Mouse (Mus musculus) embryonic facial prominence, embryonic 12.5 days (tissue): ENCODE measurements at regions not wholly inside any gene's neighbourhood (a gene's known extent, or its start where the extent isn't known, plus 50 kb on each side); places are given as distances from the start of the nearest gene placed in this dataset.

Experiments used
- ATAC-seq: fragments of 200-750 bp; cut with Nextera tagmentation; 2 replicates; pipeline ENCODE4 v1.8.0; 2017; ENCODE audit not compliant: insufficient number of reproducible peaks, insufficient read depth, low FRiP score, low TSS enrichment
- H3K27ac ChIP-seq: fragments of 300-500 bp; sonication (generic); 2 replicates; pipeline ENCODE4 v1.5.1; 2016; ENCODE audit warnings: mild to moderate bottlenecking
- H3K27me3 ChIP-seq: fragments of 300-500 bp; sonication (generic); 2 replicates; pipeline ENCODE4 v1.6.1; 2016; ENCODE audit warnings: mild to moderate bottlenecking, moderate library complexity
- H3K36me3 ChIP-seq: fragments of 300-500 bp; sonication (generic); 2 replicates; pipeline ENCODE4 v1.6.1; 2016; ENCODE audit warnings: mild to moderate bottlenecking
- H3K4me1 ChIP-seq: fragments of 300-500 bp; sonication (generic); 2 replicates; pipeline ENCODE4 v1.6.1; 2016
- H3K4me2 ChIP-seq: fragments of 300-500 bp; sonication (generic); replicated peaks from 2 replicates; pipeline ENCODE4 v1.6.1; 2016; ENCODE audit warnings: mild to moderate bottlenecking, moderate library complexity
- H3K4me3 ChIP-seq: fragments of 300-500 bp; sonication (generic); 2 replicates; pipeline ENCODE4 v1.5.1; 2016; ENCODE audit warnings: mild to moderate bottlenecking
- H3K9ac ChIP-seq: fragments of 300-500 bp; sonication (generic); 2 replicates; pipeline ENCODE4 v1.6.1; 2016; ENCODE audit warnings: mild to moderate bottlenecking, moderate library complexity
- H3K9me3 ChIP-seq: fragments of 300-500 bp; sonication (generic); 2 replicates; pipeline ENCODE4 v1.6.1; 2016; ENCODE audit warnings: mild to moderate bottlenecking, moderate library complexity
- WGBS: fragments of 180-500 bp; shearing (Covaris S2); methylation state at CpG from one replicate; pipeline ENCODE4 v1.1.7; 2016; 5-methylcytosine and 5-hydroxymethylcytosine counted together

DNA sequence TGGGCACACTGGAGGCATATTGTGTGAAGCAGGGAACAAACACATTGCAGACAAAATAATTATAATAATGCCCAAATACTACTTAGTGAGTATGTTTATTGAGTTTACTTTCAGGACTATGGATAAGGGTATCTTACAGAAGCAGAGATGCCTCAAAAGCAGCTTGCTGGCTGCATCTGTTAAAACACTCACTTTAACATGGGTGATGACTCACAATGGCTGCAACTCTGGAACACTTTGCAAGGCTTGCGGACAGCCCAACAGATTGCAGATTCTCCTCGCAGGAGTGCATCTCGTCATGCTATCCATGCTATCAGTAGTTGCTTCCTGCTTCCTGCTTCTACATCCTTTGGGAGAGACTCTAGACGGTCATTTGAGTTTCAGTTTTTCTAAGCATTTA, 373.2 kb upstream of the Arpp21 start:
- Histone ChIP-seq H3K9ac (no peak overlapping the region), H3K4me2 (no peak overlapping the region), H3K4me1 (no peaks in the 10 kb centered on the region), H3K9me3 (no peaks in the 10 kb centered on the region), H3K27ac (no peak overlapping the region), H3K36me3 (no peaks in the 10 kb centered on the region), H3K4me3 (no peak overlapping the region), H3K27me3 (no peaks in the 10 kb centered on the region)
- no peak for ATAC-seq
- WGBS, result 78% methylated on average over 4 of the region's 4 CpGs

GRCm38 (mm10) chr9:112607221-112607620, 371.5 kb upstream of the Arpp21 start:
- Histone ChIP-seq H3K4me2 (no peak overlapping the region), H3K4me3 (no peak overlapping the region), H3K9ac (no peak overlapping the region), H3K4me1 (no peaks in the 10 kb centered on the region), H3K27ac (no peak overlapping the region), H3K9me3 (no peaks in the 10 kb centered on the region), H3K27me3 (no peaks in the 10 kb centered on the region), H3K36me3 (no peaks in the 10 kb centered on the region)
- no peak for ATAC-seq
- 63% methylated on average over 3 of the region's 3 CpGs for WGBS

- Histone ChIP-seq H3K27me3 (no peaks in the 10 kb centered on the region), H3K4me2 (no peak overlapping the region), H3K9me3 (no peaks in the 10 kb centered on the region), H3K9ac (no peak overlapping the region), H3K4me3 (no peak overlapping the region), H3K36me3 (no peaks in the 10 kb centered on the region), H3K4me1 (no peaks in the 10 kb centered on the region), H3K27ac (no peak overlapping the region)
- no peak for ATAC-seq
Measured at GRCm38 (mm10) chr9:112595731-112596130, 360.0 kb upstream of the Arpp21 start.

DNA sequence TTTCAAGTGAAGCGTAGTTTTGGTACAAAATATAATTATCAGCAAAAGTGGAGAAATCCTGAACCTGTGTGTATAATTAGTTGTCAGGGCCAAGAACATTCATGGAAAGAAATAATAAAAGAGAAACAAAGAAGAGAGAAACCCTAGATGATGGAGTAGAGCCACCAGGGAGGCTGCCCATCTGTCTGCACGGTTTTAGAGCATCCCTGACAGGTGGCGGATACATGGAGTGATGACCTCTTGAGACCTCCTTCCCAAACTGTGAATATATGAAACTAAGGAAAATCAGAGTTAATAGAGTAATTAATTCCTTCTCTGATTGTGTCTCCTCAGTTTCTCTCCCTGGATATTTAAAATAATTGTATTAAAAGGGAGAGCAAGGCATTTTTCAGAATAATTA, 354.5 kb upstream of the Arpp21 start:
- no peak overlapping the region for H3K9ac ChIP-seq
- no peak overlapping the region for H3K4me3 ChIP-seq
- no peaks in the 10 kb centered on the region for H3K9me3 ChIP-seq
- no peak overlapping the region for H3K4me2 ChIP-seq
- ATAC-seq, result no peak
- H3K36me3 ChIP-seq, result no peaks in the 10 kb centered on the region
- 73% methylated on average over 3 of the region's 3 CpGs for WGBS
- no peak overlapping the region for H3K27ac ChIP-seq
- no peaks in the 10 kb centered on the region for H3K27me3 ChIP-seq
- no peaks in the 10 kb centered on the region for H3K4me1 ChIP-seq

DNA sequence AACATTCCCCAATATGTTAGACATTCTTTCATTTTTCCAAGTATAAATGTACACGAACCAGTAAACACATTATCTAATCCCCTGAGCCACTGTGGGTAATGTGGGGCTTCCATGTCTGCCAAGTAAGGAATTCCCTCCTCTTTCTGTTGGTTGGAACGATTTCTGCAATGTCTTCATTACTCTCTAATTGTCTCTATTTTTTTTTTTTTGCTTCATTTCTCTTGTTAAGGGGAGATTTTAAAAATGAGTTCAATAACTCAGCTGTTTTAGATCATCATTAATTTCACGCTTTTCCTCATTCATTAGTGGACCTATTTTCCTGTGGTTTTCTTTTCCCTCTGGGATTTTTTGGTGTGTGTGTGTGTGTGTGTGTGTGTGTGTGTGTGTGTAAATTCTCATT, 337.6 kb upstream of the Arpp21 start:
- H3K4me1 ChIP-seq, result no peaks in the 10 kb centered on the region
- H3K4me3 ChIP-seq, result no peak overlapping the region
- no peak overlapping the region for H3K4me2 ChIP-seq
- no peak overlapping the region for H3K27ac ChIP-seq
- H3K36me3 ChIP-seq, result no peaks in the 10 kb centered on the region
- H3K27me3 ChIP-seq, result no peaks in the 10 kb centered on the region
- H3K9me3 ChIP-seq, result no peaks in the 10 kb centered on the region
- no peak for ATAC-seq
- H3K9ac ChIP-seq, result no peak overlapping the region
- WGBS, result 59% methylated on average over 3 of the region's 3 CpGs

DNA sequence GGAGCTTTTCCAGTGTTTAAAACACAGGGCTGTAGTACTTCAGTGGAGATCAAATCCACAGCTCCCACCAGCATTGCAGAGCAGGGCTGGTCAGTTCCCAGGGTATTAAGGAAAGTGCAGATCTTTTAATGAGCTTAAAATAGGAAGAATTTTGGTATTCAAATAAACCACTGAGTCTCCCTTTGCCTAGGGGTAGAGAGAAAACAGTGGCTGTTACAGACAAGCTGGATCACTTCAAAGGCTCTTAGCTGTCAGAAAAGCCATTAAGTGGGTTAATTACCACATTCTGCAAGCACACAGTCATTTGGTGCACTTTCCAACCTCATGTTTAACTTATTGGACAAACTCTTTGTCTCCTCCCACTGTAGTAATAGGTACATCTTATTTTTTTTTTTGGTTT, 325.6 kb upstream of the Arpp21 start:
- Histone ChIP-seq H3K4me1 (no peaks in the 10 kb centered on the region), H3K36me3 (no peaks in the 10 kb centered on the region), H3K4me3 (no peak overlapping the region), H3K27me3 (no peaks in the 10 kb centered on the region), H3K9me3 (no peaks in the 10 kb centered on the region), H3K4me2 (no peak overlapping the region), H3K27ac (no peak overlapping the region), H3K9ac (no peak overlapping the region)
- ATAC-seq, result no peak

- no peak overlapping the region for H3K9ac ChIP-seq
- H3K9me3 ChIP-seq, result no peaks in the 10 kb centered on the region
- ATAC-seq, result no peak
Measured at GRCm38 (mm10) chr9:112560226-112560625, 324.5 kb upstream of the Arpp21 start.

GRCm38 (mm10) chr9:112537924-112538323, 302.2 kb upstream of the Arpp21 start:
- ATAC-seq, result no peak
- no peak overlapping the region for H3K4me2 ChIP-seq
- no peak overlapping the region for H3K4me3 ChIP-seq
- no peaks in the 10 kb centered on the region for H3K36me3 ChIP-seq
- H3K27me3 ChIP-seq, result no peaks in the 10 kb centered on the region
- no peak overlapping the region for H3K27ac ChIP-seq
- no peak overlapping the region for H3K9ac ChIP-seq
- no peaks in the 10 kb centered on the region for H3K9me3 ChIP-seq
- H3K4me1 ChIP-seq, result no peaks in the 10 kb centered on the region
- 84% methylated on average over 2 of the region's 2 CpGs for WGBS

More at GRCm38 (mm10) chr9:112560226-112560625, 324.5 kb upstream of the Arpp21 start:
- no peak overlapping the region for H3K4me2 ChIP-seq
- no peaks in the 10 kb centered on the region for H3K36me3 ChIP-seq
- H3K4me1 ChIP-seq, result no peaks in the 10 kb centered on the region
- no peaks in the 10 kb centered on the region for H3K27me3 ChIP-seq
- no peak overlapping the region for H3K27ac ChIP-seq
- 82% methylated on average over 4 of the region's 4 CpGs for WGBS
- no peak overlapping the region for H3K4me3 ChIP-seq

GRCm38 (mm10) chr9:112525377-112525776, 289.6 kb upstream of the Arpp21 start:
- Histone ChIP-seq H3K4me3 (no peak overlapping the region), H3K27ac (no peak overlapping the region), H3K27me3 (no peaks in the 10 kb centered on the region), H3K9ac (no peak overlapping the region), H3K9me3 (no peaks in the 10 kb centered on the region), H3K36me3 (no peaks in the 10 kb centered on the region), H3K4me1 (no peaks in the 10 kb centered on the region), H3K4me2 (no peak overlapping the region)
- no peak for ATAC-seq
- 87% methylated on average over 5 of the region's 5 CpGs for WGBS

- Histone ChIP-seq H3K4me1 (no peaks in the 10 kb centered on the region), H3K9ac (no peak overlapping the region), H3K9me3 (no peaks in the 10 kb centered on the region), H3K36me3 (no peaks in the 10 kb centered on the region), H3K27ac (no peak overlapping the region), H3K4me2 (no peak overlapping the region), H3K4me3 (no peak overlapping the region), H3K27me3 (no peaks in the 10 kb centered on the region)
- no peak for ATAC-seq
- 79% methylated on average over 3 of the region's 3 CpGs for WGBS
Measured at GRCm38 (mm10) chr9:112523251-112523650, 287.5 kb upstream of the Arpp21 start.

GRCm38 (mm10) chr9:112510716-112511115, 275.0 kb upstream of the Arpp21 start:
- Histone ChIP-seq H3K4me3 (no peak overlapping the region), H3K27me3 (no peaks in the 10 kb centered on the region), H3K36me3 (no peaks in the 10 kb centered on the region), H3K4me1 (no peaks in the 10 kb centered on the region), H3K27ac (no peak overlapping the region), H3K9ac (no peak overlapping the region), H3K4me2 (no peak overlapping the region), H3K9me3 (no peaks in the 10 kb centered on the region)
- no peak for ATAC-seq
- 80% methylated on average over 2 of the region's 2 CpGs for WGBS

DNA sequence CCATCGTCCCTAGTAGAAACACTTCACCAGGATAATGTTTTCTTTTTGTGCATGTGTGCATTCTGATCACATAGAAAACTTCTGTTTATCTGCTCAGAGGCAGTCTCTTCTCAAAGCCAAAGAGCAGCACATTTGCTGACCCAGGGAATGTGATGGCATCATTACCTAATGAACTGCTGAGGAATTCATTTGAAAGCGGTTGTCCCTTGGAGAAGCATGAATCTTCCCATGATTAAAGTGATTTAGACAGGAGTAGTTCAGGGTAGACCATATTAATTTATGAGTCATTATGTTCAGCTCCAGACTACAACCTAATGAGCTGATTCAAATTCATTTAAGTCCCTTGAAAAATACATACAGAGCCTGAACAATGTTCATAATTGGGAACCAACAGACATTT, 271.1 kb upstream of the Arpp21 start:
- Histone ChIP-seq H3K27ac (no peak overlapping the region), H3K4me2 (no peak overlapping the region), H3K9ac (no peak overlapping the region), H3K27me3 (no peaks in the 10 kb centered on the region), H3K9me3 (no peaks in the 10 kb centered on the region), H3K4me1 (no peaks in the 10 kb centered on the region), H3K36me3 (no peaks in the 10 kb centered on the region), H3K4me3 (no peak overlapping the region)
- 85% methylated on average over 2 of the region's 2 CpGs for WGBS
- no peak for ATAC-seq

DNA sequence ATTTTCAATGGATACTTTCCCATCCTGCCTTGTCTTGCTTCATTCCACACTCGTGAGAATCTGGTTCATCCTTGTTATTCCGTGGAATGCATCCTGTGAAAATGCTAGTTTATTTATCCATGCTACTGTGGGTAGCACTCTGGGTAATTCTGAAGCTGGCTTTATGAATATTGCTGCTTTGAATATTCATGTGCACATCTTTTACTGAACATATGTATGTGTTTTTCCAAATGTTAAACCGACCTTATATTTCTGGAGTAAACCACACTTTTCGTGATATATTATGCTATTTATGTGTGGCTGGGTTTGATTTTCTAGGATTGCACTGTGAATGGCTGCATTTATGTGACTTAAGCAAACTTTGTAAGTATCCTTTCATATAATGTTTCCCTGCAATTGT, 262.9 kb upstream of the Arpp21 start:
- WGBS, result 71% methylated on average over 4 of the region's 4 CpGs
- Histone ChIP-seq H3K9ac (no peak overlapping the region), H3K36me3 (no peaks in the 10 kb centered on the region), H3K9me3 (no peaks in the 10 kb centered on the region), H3K4me2 (no peak overlapping the region), H3K27me3 (no peaks in the 10 kb centered on the region), H3K27ac (no peak overlapping the region), H3K4me1 (no peaks in the 10 kb centered on the region), H3K4me3 (no peak overlapping the region)
- ATAC-seq, result no peak
